Mouse (Mus musculus) left cerebral cortex, adult 2 months (tissue): ENCODE results near the gene Ppp4r3b. TPM values are rescaled to one million over a fixed set of nuclear protein-coding genes. Genes with fewer than 3 reads are reported as not detected.

Experiments
- DNase-seq, 2 experiments: peaks; one replicate each; pipeline ENCODE4 v3.0.0; 2021 to 2022; ENCODE audit warnings: low spot score in 2 of 2, mixed read lengths in 1 of 2; ENCODE audit errors: extremely low spot score in 1 of 2
- H3K27ac ChIP-seq: fragments of 200-600 bp; 2 replicates; pipeline ENCODE4 v1.8.1; 2022
- H3K4me3 ChIP-seq: fragments of 200-600 bp; 2 replicates; pipeline ENCODE4 v1.8.1; 2022
- CTCF ChIP-seq: fragments of 200-600 bp; IDR thresholded peaks from 2 replicates; pipeline ENCODE4 v1.8.1; 2022; ENCODE audit warnings: antibody characterized with exemption, mild to moderate bottlenecking, moderate library complexity
- intact Hi-C: fragments of 180-260 bp; cut with DNase I; formaldehyde crosslinking; loops from one replicate; pipeline ENCODE4 v1.15.1; 2025
- long read RNA-seq, 2 experiments: library from polyadenylated mRNA; stranded (forward); transcript quantifications; one replicate each; pipeline ENCODE4 v2.0.0; 2021; ENCODE audit warnings: borderline mapping rate in 2 of 2
- total RNA-seq, 2 experiments: library from RNA; stranded (reverse); gene quantifications; 2 replicates each; pipeline ENCODE4 v1.2.3; 2021

The Ppp4r3b gene
- 10 to 100 TPM; 53.8 to 54.9 TPM for total RNA-seq
- long read RNA-seq, experiment 1, full-length matches to known transcripts, result 44 of 63 reads
- long read RNA-seq, experiment 1, partial matches to known transcripts, result 5 of 63 reads
- long read RNA-seq, experiment 1, other reads (novel, unspliced or antisense), result 14 of 63 reads
- long read RNA-seq, experiment 2, full-length matches to known transcripts, result 39 of 51 reads
- long read RNA-seq, experiment 2, partial matches to known transcripts, result 3 of 51 reads
- long read RNA-seq, experiment 2, other reads (novel, unspliced or antisense), result 9 of 51 reads

DNA sequence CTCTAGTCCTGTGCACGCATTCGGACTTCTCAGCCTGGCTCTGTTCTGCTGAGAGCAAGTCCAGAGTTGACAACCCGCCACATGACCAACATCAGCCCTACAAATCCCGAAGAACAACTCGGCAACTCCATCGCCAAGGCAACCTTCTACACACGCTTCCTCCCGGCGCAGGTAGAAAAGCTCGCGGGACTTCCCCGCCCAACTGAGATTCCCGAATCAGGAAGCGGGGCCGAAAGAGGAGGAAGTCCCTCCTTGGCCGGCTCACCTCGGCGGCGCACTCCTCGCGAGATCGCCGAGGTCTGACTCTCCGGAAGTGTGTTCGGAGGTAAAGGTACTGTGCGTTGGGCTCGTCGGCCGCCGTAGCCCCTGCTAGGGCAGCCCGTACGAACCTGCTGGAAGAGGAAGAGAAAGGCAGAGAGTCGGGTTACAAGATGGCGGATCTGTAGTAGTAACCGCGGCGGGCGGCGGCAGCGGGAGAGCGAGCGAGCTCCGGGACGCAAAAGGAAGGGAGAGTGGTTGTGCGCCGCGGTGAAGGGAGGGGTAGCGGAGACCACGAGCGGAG is at the start of gene Ppp4r3b:
Ppp4r3b (plus strand) TSS at position 328 of the 562 bp plus-strand sequence.
- peak; percentile 97 for DNase-seq
- no peak; the same call in 1 of the 2 replicates for TF ChIP-seq CTCF
- peak within 1 kb of the TSS; percentile 72 for H3K4me3 ChIP-seq
- H3K27ac ChIP-seq, result peak within 1 kb of the TSS; percentile 98
- intact Hi-C loops, result loop anchor here (2.0 kb wide), 1 partner anchor 42 kb away; the partner anchor contains the start of gene Pnpt1

DNA sequence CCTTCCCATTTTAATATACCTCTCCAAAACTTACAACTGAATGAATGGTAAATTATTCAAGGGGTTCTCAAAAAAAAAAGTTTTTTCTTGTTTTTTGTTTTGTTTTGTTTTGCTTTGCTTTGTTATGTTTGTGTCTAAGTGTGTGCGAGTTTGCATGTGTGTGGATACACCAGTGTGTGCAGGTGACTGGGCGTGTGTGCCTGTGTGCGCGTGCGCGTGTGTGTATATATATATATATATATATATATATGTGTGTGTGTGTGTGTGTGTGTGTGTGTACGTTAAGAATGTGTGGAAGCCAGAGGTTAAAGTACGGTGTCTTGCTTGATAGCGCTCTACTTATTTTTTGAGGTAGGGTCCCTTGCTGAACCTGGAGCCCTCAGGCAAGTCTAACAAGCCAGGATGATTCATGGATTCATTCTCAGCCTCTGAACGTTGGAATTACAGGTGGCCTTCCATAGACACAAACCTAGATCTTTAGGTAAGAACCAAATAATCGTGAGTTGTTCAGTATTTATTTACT is 42.8 kb upstream of the Ppp4r3b start:
- Histone ChIP-seq H3K27ac (0 out of 2 replicates have a peak overlapping the region, but pooled peaks have one; percentile 86), H3K4me3 (peak overlapping the region; percentile 67)
- TF ChIP-seq CTCF, result no peak
- intact Hi-C loops, result loop anchor here (2.0 to 5.0 kb wide), 2 partner anchors 43 to 518 kb away; partner anchors contain the start of gene Ppp4r3b
- no peak for DNase-seq

DNA sequence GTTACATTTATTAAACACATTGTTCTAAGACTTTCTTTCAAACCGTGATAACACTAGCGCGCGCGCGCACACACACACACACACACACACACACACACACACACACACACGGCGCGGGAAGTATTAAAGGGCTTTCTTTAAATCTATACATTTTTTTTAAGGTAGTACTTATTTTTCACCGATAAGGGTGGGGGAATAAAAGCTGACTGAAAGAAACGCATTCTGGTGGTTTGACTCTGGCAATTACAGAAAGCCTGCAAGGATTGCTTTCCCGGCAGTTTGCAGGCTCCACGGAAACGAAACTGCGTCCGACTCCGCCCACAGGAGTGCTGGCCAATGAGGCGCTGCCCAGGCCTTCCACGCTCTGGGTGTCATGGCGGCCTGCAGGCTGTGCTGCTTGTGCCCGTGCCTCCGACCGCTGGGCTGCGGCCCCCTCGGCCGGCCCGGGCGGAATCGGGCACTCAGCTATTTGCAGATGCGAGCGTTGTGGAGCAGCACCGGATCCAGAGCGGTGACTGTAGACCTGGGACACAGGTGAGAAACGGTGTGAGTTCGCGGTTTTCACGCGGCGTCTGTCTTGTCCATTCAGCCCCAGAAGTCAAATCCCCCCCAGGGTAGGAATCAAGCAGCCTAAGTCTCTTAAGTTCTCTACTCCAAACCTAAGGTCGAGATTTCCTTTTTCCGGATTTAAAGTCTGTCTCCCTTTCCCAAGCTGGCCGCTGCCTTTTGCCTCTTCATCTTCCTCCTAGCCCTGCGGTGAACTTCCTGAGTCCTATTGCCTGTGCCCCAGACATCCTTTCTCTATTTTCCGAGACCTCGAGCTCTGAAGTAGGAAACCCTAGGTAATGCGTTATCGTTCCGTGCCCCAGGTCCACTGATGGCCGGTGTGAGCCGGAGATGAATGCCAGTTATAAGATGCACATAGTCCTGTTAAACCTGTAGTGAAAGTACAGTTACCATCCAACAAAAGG is 42.0 kb upstream of the Ppp4r3b start, which contains the start of gene Pnpt1:
Pnpt1 (plus strand) TSS at position 360 of the 971 bp plus-strand sequence.
- TF ChIP-seq CTCF, result no peak; the same call in 1 of the 2 replicates
- peak within 1 kb of the TSS; percentile 86 for H3K27ac ChIP-seq
- intact Hi-C loops, result loop anchor here (2.0 to 5.0 kb wide), 2 partner anchors 42 to 518 kb away; partner anchors contain the start of gene Ppp4r3b

GRCm38 (mm10) chr11:29140671-29141070 is 32.0 kb upstream of the Ppp4r3b start:
- intact Hi-C loops, result no loop called here
- TF ChIP-seq CTCF, result peak; percentile 19
- H3K27ac ChIP-seq, result no peak overlapping the region
- H3K4me3 ChIP-seq, result no peak overlapping the region
- no peak for DNase-seq

More for the DNA sequence above, 42.0 kb upstream of the Ppp4r3b start, which contains the start of gene Pnpt1:
- DNase-seq, result peak; percentile 89
- H3K4me3 ChIP-seq, result peak within 1 kb of the TSS; percentile 67

DNA sequence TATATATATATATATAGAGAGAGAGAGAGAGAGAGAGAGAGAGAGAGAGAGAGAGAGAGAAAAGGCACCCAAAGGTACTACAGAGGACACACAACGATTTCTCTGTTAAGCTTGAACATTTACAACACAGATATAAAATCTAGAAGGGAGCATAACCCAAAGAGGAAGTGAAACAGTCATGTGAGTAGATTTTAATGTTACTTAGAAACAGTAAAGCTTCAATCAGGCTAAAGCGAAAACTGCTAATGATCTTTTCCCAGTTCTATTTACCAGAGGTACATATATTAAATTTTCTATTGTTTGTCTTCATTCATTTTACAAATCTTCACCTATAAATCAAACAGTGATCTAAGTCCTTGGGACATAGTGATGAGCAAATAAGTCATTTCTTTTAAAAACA is 23.8 kb upstream of the Ppp4r3b start:
- Histone ChIP-seq H3K4me3 (no peak overlapping the region), H3K27ac (no peak overlapping the region)
- intact Hi-C loops, result loop anchor here (5.0 kb wide), 1 partner anchor 48 kb away; no protein-coding TSS in a partner anchor
- TF ChIP-seq CTCF, result no peak
- no peak for DNase-seq

DNA sequence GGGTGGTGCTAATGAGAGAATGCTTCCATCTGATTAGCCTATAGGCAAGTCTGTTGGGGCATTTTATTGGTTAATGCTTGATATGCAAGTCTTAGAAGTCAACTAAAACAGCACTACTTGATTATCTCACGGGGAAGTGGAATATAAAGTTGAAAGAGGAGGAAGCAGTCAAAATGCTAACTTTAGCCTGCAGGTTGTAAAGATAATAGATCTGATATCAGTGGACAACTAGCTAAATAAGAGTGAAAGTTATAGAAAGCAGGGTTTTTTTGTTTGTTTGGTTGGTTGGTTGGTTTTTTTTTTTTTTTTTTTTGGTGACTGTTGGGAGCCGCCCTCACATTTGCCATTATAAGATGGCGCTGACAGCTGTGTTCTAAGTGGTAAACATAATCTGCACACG is 9.1 kb upstream of the Ppp4r3b start:
- Histone ChIP-seq H3K27ac (no peak overlapping the region), H3K4me3 (no peak overlapping the region)
- DNase-seq, result no peak
- TF ChIP-seq CTCF, result no peak
- intact Hi-C loops, result no loop called here

GRCm38 (mm10) chr11:29171959-29172391 is 715 bp upstream of the Ppp4r3b start:
- TF ChIP-seq CTCF, result no peak
- peak overlapping the region; percentile 65 for H3K27ac ChIP-seq
- peak overlapping the region; percentile 72 for H3K4me3 ChIP-seq
- DNase-seq, result peak; percentile 49 to 64
- intact Hi-C loops, result loop anchor here (2.0 kb wide), 1 partner anchor 41 kb away; the partner anchor contains the start of gene Pnpt1

GRCm38 (mm10) chr11:29173125-29173631 is 488 bp downstream of the Ppp4r3b start:
- intact Hi-C loops, result loop anchor here (2.0 kb wide), 1 partner anchor 42 kb away; the partner anchor contains the start of gene Pnpt1
- peak; percentile 51 for TF ChIP-seq CTCF
- Histone ChIP-seq H3K27ac (peak overlapping the region; percentile 98), H3K4me3 (peak overlapping the region; percentile 72)
- peak; percentile 40 to 47 for DNase-seq

GRCm38 (mm10) chr11:29173706-29174436 is 1.2 kb downstream of the Ppp4r3b start:
- no peak for TF ChIP-seq CTCF
- Histone ChIP-seq H3K27ac (no peak overlapping the region; the same call in 1 of the 2 replicates), H3K4me3 (peak overlapping the region; percentile 72)
- no peak for DNase-seq
- intact Hi-C loops, result loop anchor here (2.0 kb wide), 1 partner anchor 43 kb away; the partner anchor contains the start of gene Pnpt1

- Histone ChIP-seq H3K4me3 (no peak overlapping the region), H3K27ac (no peak overlapping the region)
- intact Hi-C loops, result no loop called here
- no peak for TF ChIP-seq CTCF
- no peak for DNase-seq
Observed at GRCm38 (mm10) chr11:29179319-29179718, 6.6 kb downstream of the Ppp4r3b start.
